Mouse (Mus musculus) liver, embryonic 14.5 days (tissue): Measurements from ENCODE around the gene Ltbp2.

Experiments used
- CTCF ChIP-seq: IDR thresholded peaks from 2 replicates; pipeline ENCODE4 v1.5.1; 2016; ENCODE audit warnings: antibody characterized with exemption, low read depth, control low read depth
- EP300 ChIP-seq: IDR thresholded peaks from 2 replicates; pipeline ENCODE4 v1.6.1; 2016; ENCODE audit warnings: antibody characterized with exemption, low read depth

GRCm38 (mm10) chr12:84772726-84773441, 103.4 kb downstream of the Ltbp2 start, which contains the start of the genes Npc2 and Isca2:
- TF ChIP-seq CTCF (peak; percentile 34), EP300 (peak; percentile 47; the same call in 1 of the 2 replicates)
